Mouse (Mus musculus) kidney, postnatal 4 days (tissue): Measurements from ENCODE around the gene Map3k5.
"Not testable (repeated sequence)": the region's sequence is repeated elsewhere in the genome, so short reads cannot be mapped to it uniquely, and the experiment has no call there.

Experiments
- DNase-seq, 2 experiments: peaks; one replicate each; pipeline ENCODE4 v3.0.0; 2021; ENCODE audit warnings: mixed read lengths in 2 of 2

Gene Map3k5

GRCm38 (mm10) chr10:19968445-19968844 is 34.2 kb downstream of the Map3k5 start:
- DNase-seq: no peak

- DNase-seq: no peak
Measured at GRCm38 (mm10) chr10:19969831-19970460, 35.7 kb downstream of the Map3k5 start.

GRCm38 (mm10) chr10:19971491-19971890 is 37.2 kb downstream of the Map3k5 start:
- DNase-seq: not testable (repeated sequence)

GRCm38 (mm10) chr10:19973321-19974108 is 39.2 kb downstream of the Map3k5 start:
- no peak for DNase-seq

GRCm38 (mm10) chr10:19977557-19977956 is 43.3 kb downstream of the Map3k5 start:
- no peak for DNase-seq

- DNase-seq: no peak
Measured at GRCm38 (mm10) chr10:19978662-19979199, 44.5 kb downstream of the Map3k5 start.

GRCm38 (mm10) chr10:19987736-19988135 is 53.5 kb downstream of the Map3k5 start:
- peak; percentile 17 to 35 for DNase-seq

- DNase-seq: no peak
Measured at GRCm38 (mm10) chr10:19989986-19990385, 55.7 kb downstream of the Map3k5 start.

GRCm38 (mm10) chr10:19990638-19991037 is 56.4 kb downstream of the Map3k5 start:
- DNase-seq: no peak

- no peak for DNase-seq
Measured at GRCm38 (mm10) chr10:19991237-19991865, 57.1 kb downstream of the Map3k5 start.

- peak in 1 of 2 experiments; percentile 15 for DNase-seq
Measured at GRCm38 (mm10) chr10:19991866-19992252, 57.6 kb downstream of the Map3k5 start.

- peak; percentile 29 to 49 for DNase-seq
Measured at GRCm38 (mm10) chr10:19994469-19995450, 60.5 kb downstream of the Map3k5 start.

GRCm38 (mm10) chr10:19996151-19996550 is 61.9 kb downstream of the Map3k5 start:
- DNase-seq: no peak

- DNase-seq: no peak
Measured at GRCm38 (mm10) chr10:19999703-20000407, 65.6 kb downstream of the Map3k5 start.

- no peak for DNase-seq
Measured at GRCm38 (mm10) chr10:20000408-20000770, 66.1 kb downstream of the Map3k5 start.

GRCm38 (mm10) chr10:20001990-20002389 is 67.7 kb downstream of the Map3k5 start:
- DNase-seq: no peak

GRCm38 (mm10) chr10:20003006-20003405 is 68.7 kb downstream of the Map3k5 start:
- DNase-seq: no peak

GRCm38 (mm10) chr10:20004786-20005185 is 70.5 kb downstream of the Map3k5 start:
- no peak for DNase-seq

GRCm38 (mm10) chr10:20005491-20005952 is 71.2 kb downstream of the Map3k5 start:
- DNase-seq: no peak

- no peak for DNase-seq
Measured at GRCm38 (mm10) chr10:20006333-20007093, 72.2 kb downstream of the Map3k5 start.

- DNase-seq: no peak
Measured at GRCm38 (mm10) chr10:20009310-20009709, 75.0 kb downstream of the Map3k5 start.
